Mouse (Mus musculus) layer of hippocampus, adult 9-11 months (tissue): ENCODE measurements around the gene Inpp5f.
A peak's percentile ranks its signal among the peaks of the same experiment; 100 is the strongest.
"Not testable (repeated sequence)": the region's sequence is repeated elsewhere in the genome, so short reads cannot be mapped to it uniquely, and the experiment has no call there.

Source experiments
- DNase-seq: peaks from one replicate; pipeline ENCODE4 v3.0.0; 2022

Inpp5f gene

DNA sequence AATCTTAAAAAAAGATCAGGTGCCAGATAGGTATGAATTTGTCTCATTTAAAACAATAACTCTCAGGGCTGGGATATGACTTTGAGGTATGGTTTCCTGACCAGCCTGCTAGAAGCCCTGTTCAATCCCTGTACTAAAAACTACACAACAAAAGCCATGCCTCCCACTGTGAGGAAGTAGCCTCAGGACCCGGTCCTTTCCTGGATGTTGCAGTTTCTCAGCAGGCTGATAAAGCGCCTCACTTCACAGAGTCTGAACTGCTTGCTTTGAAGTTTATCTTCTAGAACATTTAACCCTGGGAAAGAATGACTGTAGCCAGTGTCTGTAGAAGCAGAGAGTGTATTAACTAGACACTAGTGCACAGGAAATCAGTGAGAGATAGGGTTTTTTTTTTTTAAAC, 57.7 kb downstream of the Inpp5f start:
- no peak for DNase-seq

DNA sequence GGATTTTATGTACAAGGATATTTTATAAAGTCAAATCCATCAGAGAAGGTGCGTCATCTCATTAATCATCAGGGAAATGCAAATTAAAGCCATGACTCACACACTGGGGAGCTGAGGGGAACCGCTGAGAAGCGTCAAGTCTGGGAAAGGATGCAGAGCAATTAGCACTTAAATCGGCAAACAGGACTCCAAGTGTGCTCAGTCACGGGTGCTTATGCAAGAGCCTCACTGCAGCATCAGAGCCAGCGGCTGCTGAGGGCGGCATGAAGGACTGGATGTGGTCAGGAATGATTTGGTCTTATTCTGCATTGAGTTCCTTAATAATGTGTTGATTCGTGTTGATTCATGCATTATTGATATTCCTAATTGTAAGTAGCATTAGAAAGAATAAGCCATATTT, 60.8 kb downstream of the Inpp5f start:
- DNase-seq = peak; percentile 80

DNA sequence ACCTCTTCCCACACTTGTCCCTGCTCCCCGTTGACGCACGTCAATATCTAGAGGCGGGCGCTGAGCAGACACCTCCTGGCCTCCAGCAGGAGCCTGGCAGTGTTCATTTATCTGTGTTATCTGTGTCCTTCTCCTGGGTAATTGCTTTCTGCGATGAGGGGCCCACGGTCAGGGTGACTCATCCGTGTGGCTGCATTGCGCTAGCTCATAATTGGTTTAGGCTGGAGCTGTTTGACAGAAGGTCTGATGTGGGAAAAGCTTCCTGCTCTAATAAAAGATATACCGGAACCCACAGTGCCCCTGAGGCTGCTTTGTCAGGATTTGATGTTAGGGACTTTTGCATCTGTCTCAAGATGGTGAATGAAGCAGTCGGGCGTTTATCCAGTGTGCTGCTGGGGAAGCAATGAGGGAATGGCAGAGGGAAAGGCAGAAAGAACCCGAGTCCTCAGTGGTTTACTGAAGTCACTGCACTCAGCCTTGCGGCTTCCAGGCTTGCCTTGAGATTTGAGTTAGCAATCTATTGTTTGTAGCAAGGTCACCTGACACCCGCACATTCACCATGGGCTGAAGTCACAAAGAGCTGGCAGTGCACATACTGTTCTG, 61.4 kb downstream of the Inpp5f start:
- peak; percentile 57 for DNase-seq

DNA sequence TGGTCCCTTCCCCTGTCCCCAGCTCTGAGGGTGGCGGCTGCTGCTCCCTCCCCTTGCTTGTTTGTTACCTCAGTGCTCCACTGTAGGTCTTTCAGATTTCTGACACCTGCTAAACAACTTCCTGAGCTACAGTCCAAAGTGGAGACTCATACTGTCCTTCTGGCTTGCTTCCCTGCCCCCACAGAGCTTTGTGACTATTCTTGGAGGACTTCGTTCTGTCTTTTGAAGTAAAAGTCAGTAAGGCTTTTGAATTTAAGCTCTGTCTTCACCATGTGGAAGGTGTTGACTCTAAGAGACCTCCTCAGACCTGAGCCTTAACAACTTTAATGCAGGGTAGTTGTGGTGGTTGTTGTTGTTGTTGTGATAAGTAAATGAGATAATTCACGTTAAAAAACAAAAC, 67.4 kb downstream of the Inpp5f start:
- DNase-seq = no peak

DNA sequence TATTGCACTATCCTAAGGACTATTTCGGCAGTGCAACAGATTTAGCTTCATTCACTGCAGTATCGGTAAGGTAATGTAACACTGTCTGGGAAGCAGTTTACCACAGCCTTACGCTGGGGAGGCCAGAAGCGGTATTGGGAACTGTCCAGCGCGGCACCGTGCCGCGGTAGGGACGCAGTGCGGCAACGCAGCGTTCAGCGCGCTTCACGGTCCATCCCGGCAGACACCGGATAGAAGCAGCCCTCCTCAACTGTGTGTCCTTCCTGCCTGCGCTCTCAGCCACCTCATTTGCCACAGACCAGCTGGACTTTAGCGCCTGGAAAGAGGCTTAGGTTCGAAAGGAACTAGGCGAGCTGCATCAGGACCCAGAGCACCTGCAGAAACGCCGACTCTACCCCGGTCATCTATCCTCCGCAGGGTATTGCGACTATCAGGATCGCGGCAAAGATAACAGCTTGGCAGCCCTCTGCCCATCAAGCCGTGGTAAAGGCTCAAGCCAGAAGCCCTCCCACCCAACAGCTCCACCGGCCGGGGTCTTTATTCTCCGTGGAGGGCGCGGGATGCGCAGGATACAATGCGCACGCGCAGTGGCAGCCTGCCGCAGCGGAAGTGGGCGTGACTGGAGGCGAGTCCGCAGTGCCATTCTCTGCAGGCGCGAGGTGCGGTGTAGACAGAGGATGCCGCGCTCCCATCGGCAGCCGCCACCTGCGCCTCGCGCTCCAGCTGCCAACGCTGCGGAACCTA, 76.9 kb downstream of the Inpp5f start:
- DNase-seq = peak; percentile 80

DNA sequence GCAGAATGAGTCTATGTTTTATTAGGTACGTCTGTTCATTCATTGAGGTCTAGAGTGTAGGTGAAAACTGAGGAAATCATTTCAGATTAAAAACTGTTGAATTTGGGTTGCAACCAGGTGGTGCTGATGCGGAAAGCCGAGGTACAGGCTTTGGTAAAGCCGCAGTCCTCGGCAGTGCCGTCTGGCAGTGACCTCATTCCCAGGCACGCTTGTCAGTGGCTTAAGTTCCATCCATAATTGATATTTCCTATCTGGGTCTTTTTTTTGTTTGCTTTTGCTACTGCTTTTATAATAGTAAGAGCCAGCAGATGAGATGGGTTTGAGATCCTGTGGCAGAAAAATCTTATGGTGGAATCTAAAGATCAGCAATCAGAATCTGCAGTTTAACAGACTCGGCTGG, 78.2 kb downstream of the Inpp5f start:
- DNase-seq = no peak

DNA sequence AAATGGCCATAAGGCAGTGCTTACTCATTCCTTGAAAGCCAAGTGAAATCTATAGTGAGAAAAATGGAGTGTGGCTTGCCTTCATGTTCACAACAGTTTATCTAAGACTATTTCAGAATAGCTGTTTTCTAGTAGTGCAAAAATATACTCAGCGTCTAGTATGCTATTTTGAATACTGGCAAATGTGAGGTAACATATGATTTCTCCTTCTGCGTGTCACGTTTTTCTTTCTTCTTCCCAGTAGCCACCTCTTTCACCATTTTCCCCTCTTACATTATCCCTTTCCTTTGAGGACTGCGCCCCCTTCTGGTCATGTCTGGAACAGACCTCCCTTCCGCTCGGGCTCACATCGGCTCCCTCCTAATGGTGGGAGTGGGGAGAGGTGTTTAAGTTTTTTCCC, 78.9 kb downstream of the Inpp5f start:
- DNase-seq = peak; percentile 84

DNA sequence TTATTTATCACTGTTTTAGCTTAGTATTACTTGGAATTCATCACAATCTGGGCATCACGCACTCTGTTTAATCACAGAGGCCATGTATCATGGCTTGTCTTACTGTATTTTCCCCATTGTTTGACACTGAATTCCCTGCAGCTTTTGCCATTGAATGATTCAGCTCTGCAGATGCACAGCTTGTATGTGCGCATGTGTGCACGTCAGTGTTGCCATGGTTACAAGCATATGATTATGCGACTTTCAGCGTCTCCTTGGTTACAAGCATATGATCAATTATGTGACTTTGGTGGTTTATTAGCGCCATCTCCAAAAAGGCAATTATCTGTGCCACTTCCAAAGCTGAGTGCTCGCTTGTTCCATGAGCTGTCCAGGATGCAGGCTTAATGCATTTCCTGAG, 79.7 kb downstream of the Inpp5f start:
- DNase-seq = peak; percentile 93

DNA sequence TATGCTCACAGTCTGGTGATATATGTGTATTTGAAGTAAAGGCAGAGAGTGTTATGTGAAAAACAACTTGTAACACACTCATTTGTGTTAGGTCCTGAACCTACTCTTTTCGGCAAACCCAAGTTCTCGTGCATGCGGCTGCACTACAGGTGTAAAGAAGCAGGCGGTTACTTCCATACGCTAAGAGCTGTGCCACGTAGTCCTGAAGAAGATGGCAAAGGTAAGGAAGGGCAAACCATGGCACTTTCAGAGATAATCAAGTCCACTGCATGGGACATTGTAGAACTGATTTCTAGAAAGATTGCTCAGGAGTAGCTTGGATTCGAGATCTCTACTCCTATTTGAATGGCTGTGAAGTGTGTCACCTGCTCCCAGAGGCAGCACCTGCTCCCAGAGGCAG, 81.0 kb downstream of the Inpp5f start:
- DNase-seq = no peak

DNA sequence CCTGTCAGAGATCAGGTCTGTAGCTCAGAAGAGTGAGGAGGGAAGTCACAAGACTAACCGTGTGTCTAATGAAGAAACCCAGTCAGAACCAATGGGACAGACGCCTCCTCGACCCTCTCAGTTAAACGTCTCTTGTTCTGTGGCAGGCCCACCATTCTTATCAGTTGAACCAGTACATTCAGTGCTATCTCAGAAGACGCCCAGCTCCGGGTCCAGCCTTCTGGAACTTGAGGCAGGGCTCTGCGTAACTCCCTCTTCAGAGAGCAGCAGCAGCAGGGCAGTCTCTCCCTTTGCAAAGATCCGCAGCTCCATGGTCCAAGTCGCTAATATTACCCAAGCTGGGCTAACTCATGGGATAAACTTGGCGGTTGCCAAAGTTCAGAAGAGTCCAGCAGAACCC, 83.7 kb downstream of the Inpp5f start:
- DNase-seq = no peak

DNA sequence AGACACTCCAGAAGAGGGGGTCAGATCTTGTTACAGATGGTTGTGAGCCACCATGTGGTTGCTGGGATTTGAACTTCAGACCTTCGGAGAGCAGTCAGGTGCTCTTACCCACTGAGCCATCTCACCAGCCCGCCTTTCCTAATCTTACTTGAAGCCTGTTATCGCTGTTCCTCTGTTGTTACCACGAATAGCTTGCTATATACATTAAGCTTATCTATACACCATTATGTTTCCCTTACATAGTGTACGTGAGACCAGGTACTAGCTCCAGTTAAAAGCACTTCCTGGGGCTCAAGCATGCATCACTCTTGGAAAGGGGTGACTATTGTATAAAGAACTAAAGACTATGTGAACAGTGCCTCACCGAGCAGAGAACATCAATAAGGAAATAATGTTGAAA, 88.8 kb downstream of the Inpp5f start:
- DNase-seq = not testable (repeated sequence)

DNA sequence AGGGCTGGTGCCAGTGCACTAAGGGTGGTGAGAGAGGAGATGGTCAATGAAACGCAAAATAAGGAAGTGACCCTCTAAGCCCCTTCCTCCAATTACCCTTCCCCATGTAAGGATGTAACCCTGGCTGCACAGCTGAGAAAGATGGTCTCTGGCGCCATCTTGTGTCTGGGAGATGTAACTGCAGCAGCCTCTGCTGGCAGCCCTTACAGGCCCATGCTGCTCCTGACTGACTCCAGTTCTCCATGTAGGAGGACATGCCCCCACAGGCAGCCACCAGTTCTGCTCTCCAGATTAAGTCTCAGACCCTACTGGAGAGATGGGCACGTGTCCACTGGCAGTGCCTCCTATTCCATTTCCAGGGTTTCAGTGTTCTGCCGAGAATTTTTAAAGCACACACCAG, 94.6 kb downstream of the Inpp5f start:
- peak; percentile 52 for DNase-seq

DNA sequence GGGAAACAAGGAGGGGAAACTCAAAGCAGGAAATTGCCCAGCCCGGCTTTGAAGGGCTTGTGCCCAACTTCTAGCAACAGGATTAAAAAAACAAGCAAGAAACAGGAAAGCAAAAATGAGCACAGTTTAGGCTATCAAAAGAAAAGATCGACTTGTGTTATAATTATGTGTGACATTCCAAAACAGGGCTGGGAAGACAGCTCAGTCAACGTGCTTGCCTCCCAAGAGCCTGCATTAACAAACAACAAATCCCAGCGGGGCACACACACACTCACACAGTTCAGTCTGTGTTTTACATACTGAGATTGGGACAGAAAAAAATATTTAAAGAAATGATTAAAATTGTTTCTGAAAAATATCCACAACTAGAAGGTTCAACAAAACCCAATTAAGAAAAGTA, 106.9 kb downstream of the Inpp5f start:
- no peak for DNase-seq

DNA sequence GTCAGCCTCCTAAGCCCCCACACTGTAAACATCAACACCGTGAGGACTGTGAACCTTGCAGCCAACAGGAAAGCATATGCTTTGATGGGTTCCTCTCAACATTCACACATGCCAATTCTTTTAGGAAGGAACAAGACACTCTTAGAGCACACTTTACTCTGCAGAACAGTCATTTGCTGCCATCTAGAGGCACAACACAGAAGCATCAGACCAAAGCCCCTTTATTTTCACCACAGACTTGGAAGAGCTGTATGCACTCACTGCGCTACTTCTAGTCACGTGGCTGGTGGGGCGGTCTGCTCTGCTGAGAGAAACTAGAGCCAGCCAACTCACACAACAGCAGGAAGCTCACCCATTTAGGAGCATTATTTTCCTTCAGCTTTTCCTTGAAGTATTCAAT, 113.6 kb downstream of the Inpp5f start:
- peak; percentile 93 for DNase-seq

DNA sequence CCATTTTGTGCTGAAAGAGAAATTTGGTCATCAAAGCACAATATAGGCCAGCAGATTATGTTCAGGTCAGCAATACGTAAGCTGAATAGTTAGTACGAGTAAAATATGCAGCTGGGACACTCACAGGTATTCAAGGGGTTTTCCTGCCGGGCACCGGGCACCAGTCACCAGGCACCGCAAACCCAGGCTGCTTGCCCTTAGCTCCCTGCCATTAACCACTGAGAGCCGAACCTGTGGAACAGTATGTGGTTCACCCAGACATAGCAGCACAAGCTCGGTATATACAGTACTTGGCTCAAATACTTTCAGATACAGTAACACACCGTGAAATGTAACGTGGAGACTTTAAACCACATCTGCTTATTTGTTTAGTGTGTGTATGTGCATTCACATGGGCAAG, 114.1 kb downstream of the Inpp5f start:
- no peak for DNase-seq

DNA sequence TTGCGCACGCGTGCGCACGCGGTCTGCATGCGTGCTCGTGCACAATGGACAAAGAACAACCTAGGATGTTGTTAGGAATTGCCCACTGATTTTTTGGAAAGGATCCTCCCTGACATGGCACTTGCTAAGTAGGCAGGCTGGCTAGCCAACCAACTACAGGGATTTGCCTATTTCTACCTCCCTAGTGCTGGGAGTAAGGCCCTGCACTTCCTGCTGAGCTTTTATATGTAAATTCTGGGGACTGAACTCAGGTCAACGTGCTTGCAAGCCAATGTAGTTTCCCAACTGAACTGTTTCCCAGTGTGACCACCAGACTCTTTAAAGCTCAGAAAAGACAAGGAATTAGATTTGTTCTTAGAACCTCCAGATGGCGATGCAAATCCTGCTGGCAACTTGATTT, 115.9 kb downstream of the Inpp5f start:
- no peak for DNase-seq

DNA sequence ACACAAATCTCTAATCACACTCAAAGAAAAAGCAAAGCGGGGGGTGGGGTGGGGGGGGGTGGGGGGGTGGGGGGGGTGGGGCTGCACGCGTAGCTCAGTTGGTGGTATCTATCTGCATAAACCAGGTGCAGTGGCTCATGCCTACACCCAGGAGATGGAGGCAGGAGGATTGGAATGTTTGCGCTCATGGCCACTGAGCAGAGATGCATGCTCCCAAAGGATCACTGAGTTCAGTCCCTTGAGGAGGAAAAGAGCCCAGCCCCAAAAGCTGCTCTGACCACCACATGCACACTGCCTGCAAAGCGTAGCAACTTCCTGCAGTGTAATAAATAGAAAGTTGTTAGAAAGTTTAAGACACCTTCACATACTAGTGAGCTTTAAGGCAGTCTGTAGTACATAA, 116.6 kb downstream of the Inpp5f start:
- DNase-seq = no peak

DNA sequence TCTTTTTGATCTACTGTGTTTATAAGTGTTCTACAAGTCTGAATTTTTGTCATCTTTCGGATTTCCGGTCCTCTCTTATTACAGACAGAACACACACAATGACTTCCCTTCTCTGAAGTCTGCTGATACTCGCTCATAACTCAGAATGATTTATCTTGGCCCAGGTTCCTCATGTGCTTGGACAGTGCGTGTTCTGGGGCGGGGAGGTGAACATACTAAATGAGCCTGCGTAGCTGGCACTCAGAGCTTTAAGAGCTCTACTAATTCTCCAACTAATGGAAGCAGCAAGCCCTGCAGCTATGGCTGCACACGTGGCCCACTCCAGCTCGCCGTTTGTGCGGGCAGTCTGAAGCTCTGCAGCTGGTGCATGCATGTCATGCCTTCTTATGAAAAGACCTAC, 117.6 kb downstream of the Inpp5f start:
- no peak for DNase-seq

DNA sequence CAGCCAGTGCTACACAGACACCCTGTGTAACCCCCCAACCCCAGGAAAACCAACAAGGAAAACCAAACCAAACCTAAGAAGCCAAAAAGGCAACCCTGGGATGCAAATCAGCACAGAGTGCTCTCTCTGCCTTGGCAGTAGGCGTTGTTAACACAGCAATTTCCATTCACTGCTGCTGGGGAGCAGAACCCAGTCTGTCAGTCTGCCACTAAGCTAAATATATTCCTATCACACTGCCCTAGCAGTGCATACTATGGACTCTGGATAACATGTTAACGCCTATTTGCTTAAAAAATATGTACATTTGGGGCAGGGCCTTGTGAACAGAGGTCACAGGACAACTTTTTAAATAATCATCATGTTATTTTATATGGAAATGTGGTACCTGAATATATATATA, 120.5 kb downstream of the Inpp5f start:
- no peak for DNase-seq

DNA sequence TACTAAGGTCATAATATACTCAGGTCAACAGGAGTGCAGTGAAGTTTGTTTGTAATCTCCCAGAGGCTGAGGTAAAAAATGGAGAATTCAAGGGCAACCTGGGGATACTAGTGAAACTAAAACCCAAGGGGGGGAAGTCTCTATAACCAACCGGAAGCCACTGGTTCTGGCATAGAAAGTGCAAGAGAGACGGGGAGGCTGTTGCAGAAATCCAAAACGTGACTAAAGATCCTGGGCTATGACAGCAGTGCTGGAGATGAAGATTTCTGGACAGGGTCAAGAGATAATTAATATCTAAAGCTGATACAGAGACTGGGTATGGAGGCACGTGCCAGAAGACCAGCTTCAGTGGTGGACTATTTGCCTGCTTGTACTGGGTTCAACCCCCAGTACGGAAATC, 126.9 kb downstream of the Inpp5f start:
- DNase-seq = no peak

DNA sequence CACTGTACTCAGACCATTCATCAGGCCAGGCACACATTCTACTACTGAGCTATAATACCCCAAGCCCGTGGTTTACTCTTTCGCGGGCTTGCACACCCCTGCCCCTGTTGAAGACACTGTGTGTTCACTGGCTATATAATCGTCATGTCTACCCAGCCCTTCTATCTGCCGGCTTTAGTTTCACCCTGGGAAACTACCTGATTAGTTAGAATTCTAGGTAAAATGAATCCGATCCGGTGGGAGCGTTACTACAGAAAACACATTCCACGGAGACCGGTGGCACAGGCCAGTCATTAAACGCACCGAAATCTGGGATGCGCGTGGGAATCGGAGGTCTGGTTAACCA, 128.0 kb downstream of the Inpp5f start:
- DNase-seq = no peak

DNA sequence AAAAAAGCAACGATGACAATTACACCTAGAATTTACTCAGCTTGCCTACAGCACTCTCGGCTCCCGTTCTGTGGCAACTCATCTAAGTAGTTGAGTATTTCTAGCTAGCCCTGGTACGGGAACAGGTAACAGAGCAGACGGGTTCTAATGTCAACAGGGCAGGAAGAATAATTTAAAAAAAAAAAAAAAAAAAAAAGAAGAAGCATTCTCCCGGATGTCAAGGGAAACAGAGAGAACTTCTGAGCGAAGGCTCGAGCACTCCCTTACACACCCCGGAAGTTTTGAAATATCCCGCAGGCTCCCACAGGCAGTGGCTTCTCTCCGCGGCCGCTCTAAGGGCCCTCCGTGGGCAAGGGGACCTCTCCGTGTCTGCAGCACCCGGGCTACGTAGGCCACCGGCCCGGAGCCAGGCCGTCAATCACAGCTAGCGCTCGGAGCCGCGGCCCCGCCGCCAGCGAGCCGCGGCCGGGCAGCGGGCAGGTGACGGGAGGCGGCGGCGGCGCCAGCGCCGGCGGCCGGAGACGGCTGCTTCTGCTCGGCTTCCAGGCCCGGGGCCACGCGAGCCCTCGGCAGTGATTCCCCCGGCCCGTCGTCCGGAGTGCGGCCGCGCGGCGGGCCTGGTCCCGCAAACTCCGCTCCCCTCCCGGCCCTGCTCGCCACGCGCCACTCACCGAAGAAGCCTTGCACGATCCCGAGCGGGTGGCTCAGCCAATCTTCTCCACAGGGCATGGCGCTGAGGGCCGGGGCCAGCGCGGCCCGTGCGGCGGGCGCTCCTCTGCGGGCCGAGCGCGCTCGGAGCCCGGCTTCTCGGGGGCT, 128.5 kb downstream of the Inpp5f start:
- DNase-seq = no peak

DNA sequence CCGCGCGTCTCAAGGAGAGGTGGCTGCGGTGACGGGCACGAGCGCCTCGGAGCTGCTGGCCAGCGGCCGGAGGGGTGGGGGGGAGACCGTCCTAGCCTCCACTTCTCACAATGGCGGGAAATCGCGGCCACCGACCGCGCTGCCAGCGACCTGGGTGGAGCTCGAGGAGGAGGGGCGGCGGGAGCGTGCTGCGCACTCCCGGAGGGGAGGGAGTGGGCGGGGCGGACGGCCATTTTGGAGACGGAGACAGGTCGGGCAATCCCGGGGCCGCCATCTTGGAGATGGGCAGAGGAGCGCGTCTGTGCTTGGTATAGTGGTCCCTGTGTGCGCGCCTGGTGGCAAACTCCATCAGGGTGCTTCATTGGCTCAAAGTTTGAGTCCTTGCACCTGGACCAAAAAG, 129.2 kb downstream of the Inpp5f start, which contains the start of gene Mcmbp:
Gene Mcmbp (minus strand): TSS at position 162 of the 400 bp plus-strand sequence.
- peak; percentile 96 for DNase-seq

DNA sequence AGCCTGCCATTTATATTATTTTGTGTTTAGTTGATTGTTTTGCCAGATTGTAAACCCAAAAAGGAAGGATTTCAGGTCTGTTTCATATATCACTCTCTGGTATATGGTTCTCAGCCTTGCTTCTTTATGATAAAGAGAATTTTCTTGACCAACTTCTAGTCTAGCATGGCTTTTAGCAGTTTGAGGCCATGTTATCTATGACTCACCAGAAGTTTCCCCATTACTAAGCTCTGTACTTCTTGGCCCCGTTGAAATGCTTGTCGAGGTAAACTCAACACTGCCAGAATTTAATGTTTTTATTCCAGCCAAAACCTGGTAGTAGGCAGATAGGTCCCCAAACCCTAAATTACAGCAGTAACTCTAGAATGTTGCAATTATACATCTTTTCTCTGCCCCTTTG, 132.8 kb downstream of the Inpp5f start:
- DNase-seq = no peak
